Mouse (Mus musculus): ENCODE results near the gene Pitpnm1. TPM values are rescaled to one million over a fixed set of nuclear protein-coding genes. Genes with fewer than 3 reads are reported as not detected.

Gene Pitpnm1
- polyA plus RNA-seq, 1 experiment = 357 TPM

- TF ChIP-seq CTCF (IDR thresholded peaks at IDR 0.05; ENCODE audit: borderline replicate concordance, control insufficient read depth, extremely low read depth, insufficient read depth, low read length, poor library complexity) (peak; percentile 56; the same call in 1 of the 2 replicates), POLR2A (IDR thresholded peaks at IDR 0.05; ENCODE audit: control insufficient read depth, extremely low read depth, insufficient read depth, low read length, poor library complexity) (peak; percentile 72; the same call in 1 of the 2 replicates)
- Histone ChIP-seq H3K27me3 (ENCODE audit: control insufficient read depth, insufficient read depth, low read length) (no peaks in the 10 kb centered on the region), H3K4me3 (ENCODE audit: control insufficient read depth, insufficient read depth, low read length) (peak within 1 kb of the TSS; percentile 67), H3K27ac (ENCODE audit: control insufficient read depth, insufficient read depth, low read length) (peak within 1 kb of the TSS; percentile 4; the same call in 1 of the 2 replicates), H3K36me3 (ENCODE audit: control insufficient read depth, insufficient read depth, low read length) (no peaks in the 10 kb centered on the region), H3K4me1 (replicated peaks; ENCODE audit: control insufficient read depth, insufficient read depth, low read length) (peaks cover 52% of the 10 kb centered on the region)
- DNase-seq = peak; percentile 99
- WGBS = under 1% methylated on average over 65 of the region's 65 CpGs
Measured at GRCm38 (mm10) chr19:4096642-4097440, 3.0 kb upstream of the Pitpnm1 start, which contains the start of gene Cdk2ap2. Gene Cdk2ap2 (plus strand): TSS chr19:4097182.

DNA sequence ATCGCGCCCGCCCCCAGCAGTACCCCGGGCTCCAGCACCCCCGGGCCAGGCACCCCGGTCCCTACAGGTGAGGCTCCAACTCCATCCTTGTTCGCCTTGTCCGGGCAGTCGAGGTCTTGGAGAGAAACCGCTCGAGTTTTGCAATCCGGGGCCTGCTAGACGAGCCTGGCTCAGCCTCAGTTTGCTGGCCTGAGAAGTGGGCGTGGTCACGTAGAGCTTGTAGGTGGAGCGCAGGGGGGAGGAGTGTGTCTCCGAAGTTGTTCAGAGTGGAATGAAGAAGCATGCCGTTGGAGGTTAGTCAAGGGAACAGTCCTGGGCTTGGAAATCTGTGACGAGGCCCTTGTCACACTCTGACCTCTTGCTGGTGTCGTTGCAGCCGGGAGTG, 2.4 kb upstream of the Pitpnm1 start:
- no peak for DNase-seq
- Histone ChIP-seq H3K36me3 (ENCODE audit: control insufficient read depth, insufficient read depth, low read length) (no peaks in the 10 kb centered on the region), H3K27me3 (ENCODE audit: control insufficient read depth, insufficient read depth, low read length) (no peaks in the 10 kb centered on the region), H3K4me1 (replicated peaks; ENCODE audit: control insufficient read depth, insufficient read depth, low read length) (peaks cover 52% of the 10 kb centered on the region), H3K27ac (ENCODE audit: control insufficient read depth, insufficient read depth, low read length) (peak overlapping the region; percentile 4; the same call in 1 of the 2 replicates), H3K4me3 (ENCODE audit: control insufficient read depth, insufficient read depth, low read length) (peak overlapping the region; percentile 67)
- TF ChIP-seq CTCF (IDR thresholded peaks at IDR 0.05; ENCODE audit: borderline replicate concordance, control insufficient read depth, extremely low read depth, insufficient read depth, low read length, poor library complexity) (no peak), POLR2A (IDR thresholded peaks at IDR 0.05; ENCODE audit: control insufficient read depth, extremely low read depth, insufficient read depth, low read length, poor library complexity) (no peak)
- 4% methylated on average over 21 of the region's 21 CpGs for WGBS

- no peaks in the 10 kb centered on the region for H3K36me3 ChIP-seq (ENCODE audit: control insufficient read depth, insufficient read depth, low read length)
- H3K4me3 ChIP-seq (ENCODE audit: control insufficient read depth, insufficient read depth, low read length) = no peak overlapping the region
- peaks cover 58% of the 10 kb centered on the region for H3K4me1 ChIP-seq (replicated peaks; ENCODE audit: control insufficient read depth, insufficient read depth, low read length)
- TF ChIP-seq POLR2A (IDR thresholded peaks at IDR 0.05; ENCODE audit: control insufficient read depth, extremely low read depth, insufficient read depth, low read length, poor library complexity) (no peak), CTCF (IDR thresholded peaks at IDR 0.05; ENCODE audit: borderline replicate concordance, control insufficient read depth, extremely low read depth, insufficient read depth, low read length, poor library complexity) (no peak)
- no peak overlapping the region for H3K27ac ChIP-seq (ENCODE audit: control insufficient read depth, insufficient read depth, low read length)
- H3K27me3 ChIP-seq (ENCODE audit: control insufficient read depth, insufficient read depth, low read length) = no peaks in the 10 kb centered on the region
- 73% methylated on average over 13 of the region's 13 CpGs for WGBS
- no peak for DNase-seq
Measured at GRCm38 (mm10) chr19:4098426-4098825, 1.4 kb upstream of the Pitpnm1 start.

- DNase-seq = peak; percentile 94
- peaks cover 58% of the 10 kb centered on the region for H3K4me1 ChIP-seq (replicated peaks; ENCODE audit: control insufficient read depth, insufficient read depth, low read length)
- H3K36me3 ChIP-seq (ENCODE audit: control insufficient read depth, insufficient read depth, low read length) = no peaks in the 10 kb centered on the region
- peak overlapping the region; percentile 35; the same call in 1 of the 2 replicates for H3K27ac ChIP-seq (ENCODE audit: control insufficient read depth, insufficient read depth, low read length)
- peak; percentile 94 for TF ChIP-seq CTCF (IDR thresholded peaks at IDR 0.05; ENCODE audit: borderline replicate concordance, control insufficient read depth, extremely low read depth, insufficient read depth, low read length, poor library complexity)
- no peak for TF ChIP-seq POLR2A (IDR thresholded peaks at IDR 0.05; ENCODE audit: control insufficient read depth, extremely low read depth, insufficient read depth, low read length, poor library complexity)
- H3K4me3 ChIP-seq (ENCODE audit: control insufficient read depth, insufficient read depth, low read length) = no peak overlapping the region; the same call in 1 of the 2 replicates
- 8% methylated on average over 9 of the region's 9 CpGs for WGBS
- no peaks in the 10 kb centered on the region for H3K27me3 ChIP-seq (ENCODE audit: control insufficient read depth, insufficient read depth, low read length)
Measured at GRCm38 (mm10) chr19:4099056-4099455, 742 bp upstream of the Pitpnm1 start.

DNA sequence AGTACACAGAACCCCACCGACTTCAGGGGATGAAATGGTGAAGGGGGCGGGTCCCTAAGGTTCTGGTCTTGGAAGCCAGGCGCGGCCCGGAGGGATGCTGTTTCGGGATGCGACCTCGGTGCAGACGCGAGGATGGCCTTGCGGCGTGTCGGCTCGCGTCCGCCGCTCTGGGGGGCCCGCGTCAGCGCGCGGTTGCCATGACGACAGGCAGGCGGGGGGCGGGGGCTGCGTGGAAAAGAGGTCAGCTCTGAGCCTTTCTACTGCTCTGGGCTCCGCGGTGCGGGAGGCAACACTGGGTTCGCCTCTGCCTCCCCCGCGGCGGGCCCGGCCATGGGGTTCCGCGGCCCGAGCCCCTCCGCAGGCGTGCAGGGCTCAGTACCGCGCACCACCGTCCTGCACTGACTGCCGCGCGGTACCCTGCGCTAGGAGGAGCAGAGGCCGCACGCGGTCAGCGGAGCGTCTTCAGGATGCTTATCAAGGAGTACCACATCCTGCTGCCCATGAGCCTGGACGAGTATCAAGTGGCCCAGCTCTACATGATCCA, 992 bp downstream of the Pitpnm1 start:
- TF ChIP-seq CTCF (IDR thresholded peaks at IDR 0.05; ENCODE audit: borderline replicate concordance, control insufficient read depth, extremely low read depth, insufficient read depth, low read length, poor library complexity) = 0 out of 2 replicates have a peak, but pooled peaks have one; percentile 19
- TF ChIP-seq POLR2A (IDR thresholded peaks at IDR 0.05; ENCODE audit: control insufficient read depth, extremely low read depth, insufficient read depth, low read length, poor library complexity) = no peak
- no peak overlapping the region for H3K27ac ChIP-seq (ENCODE audit: control insufficient read depth, insufficient read depth, low read length)
- peaks cover 61% of the 10 kb centered on the region for H3K4me1 ChIP-seq (replicated peaks; ENCODE audit: control insufficient read depth, insufficient read depth, low read length)
- WGBS = 2% methylated on average over 51 of the region's 52 CpGs
- peak overlapping the region; percentile 66 for H3K4me3 ChIP-seq (ENCODE audit: control insufficient read depth, insufficient read depth, low read length)
- no peaks in the 10 kb centered on the region for H3K27me3 ChIP-seq (ENCODE audit: control insufficient read depth, insufficient read depth, low read length)
- DNase-seq = peak; percentile 62
- H3K36me3 ChIP-seq (ENCODE audit: control insufficient read depth, insufficient read depth, low read length) = no peaks in the 10 kb centered on the region

DNA sequence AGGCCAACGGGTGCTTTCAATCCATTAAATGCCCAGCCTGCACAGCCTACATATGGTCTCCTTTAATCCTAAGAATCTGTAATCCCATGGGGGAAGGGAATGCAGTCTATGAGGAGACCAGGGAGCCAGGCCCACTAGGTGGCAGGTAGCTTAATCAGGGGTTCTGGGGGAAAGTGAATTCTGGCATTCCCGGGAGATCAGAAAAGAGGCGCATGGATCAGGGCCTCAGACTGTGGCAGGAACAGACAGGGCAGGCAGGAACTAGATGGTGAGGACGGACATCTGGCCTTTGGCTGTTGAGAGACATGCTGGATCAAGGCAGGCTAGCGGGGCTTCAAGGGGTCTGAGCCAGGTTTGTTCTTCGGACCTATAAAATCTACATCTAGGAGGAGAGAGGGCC, 1.7 kb downstream of the Pitpnm1 start:
- Histone ChIP-seq H3K27me3 (ENCODE audit: control insufficient read depth, insufficient read depth, low read length) (no peaks in the 10 kb centered on the region), H3K4me3 (ENCODE audit: control insufficient read depth, insufficient read depth, low read length) (no peak overlapping the region), H3K4me1 (replicated peaks; ENCODE audit: control insufficient read depth, insufficient read depth, low read length) (peaks cover 58% of the 10 kb centered on the region), H3K36me3 (ENCODE audit: control insufficient read depth, insufficient read depth, low read length) (no peaks in the 10 kb centered on the region), H3K27ac (ENCODE audit: control insufficient read depth, insufficient read depth, low read length) (no peak overlapping the region)
- no peak for TF ChIP-seq POLR2A (IDR thresholded peaks at IDR 0.05; ENCODE audit: control insufficient read depth, extremely low read depth, insufficient read depth, low read length, poor library complexity)
- no peak for TF ChIP-seq CTCF (IDR thresholded peaks at IDR 0.05; ENCODE audit: borderline replicate concordance, control insufficient read depth, extremely low read depth, insufficient read depth, low read length, poor library complexity)
- DNase-seq = no peak
- 94% methylated on average over 6 of the region's 6 CpGs for WGBS
